Mouse (Mus musculus) lung, adult 2 months (tissue): Measurements from ENCODE around the gene Rnf167. TPM values are rescaled to one million over a fixed set of nuclear protein-coding genes. Genes with fewer than 3 reads are reported as not detected.
A peak's percentile ranks its signal among the peaks of the same experiment; 100 is the strongest.

Experiments used
- DNase-seq: peaks from one replicate; pipeline ENCODE4 v3.0.0; 2022
- H3K4me1 ChIP-seq: fragments of 200-500 bp; 2 replicates; pipeline ENCODE4 v1.6.1; 2011; ENCODE audit warnings: low read length; ENCODE audit not compliant: control insufficient read depth, insufficient read depth
- H3K4me3 ChIP-seq: fragments of 200-500 bp; replicated peaks from 2 replicates; pipeline ENCODE3; 2011; ENCODE audit warnings: low read depth, mild to moderate bottlenecking, control low read depth, low read length; ENCODE audit errors: extremely low read depth
- CTCF ChIP-seq: fragments of 200-500 bp; IDR thresholded peaks from 2 replicates; pipeline ENCODE4 v1.5.1; 2011; ENCODE audit warnings: mild to moderate bottlenecking, low read length, control low read depth; ENCODE audit not compliant: insufficient read depth
- POLR2A ChIP-seq: fragments of 200-500 bp; IDR thresholded peaks from 2 replicates; pipeline ENCODE4 v1.6.1; 2011; ENCODE audit warnings: low read depth, mild to moderate bottlenecking, control low read depth, low read length, borderline replicate concordance; ENCODE audit errors: extremely low read depth
- WGBS: fragments of 180-500 bp; shearing (Covaris S2); methylation state at CpG from one replicate; pipeline ENCODE4 v1.1.7; 2018; 5-methylcytosine and 5-hydroxymethylcytosine counted together
- polyA plus RNA-seq: library from polyadenylated mRNA; depleted of rRNA; stranded (reverse); fragments of >200 nt; gene quantifications from 2 replicates; pipeline ENCODE4 v1.2.3, GENCODE M21; 2012; rRNA removed

Rnf167 gene
- polyA plus RNA-seq, 1 experiment = 146 TPM

- peak; percentile 78 for DNase-seq
- H3K4me3 ChIP-seq = peak overlapping the region; percentile 98
- 1% methylated on average over 34 of the region's 34 CpGs for WGBS
- TF ChIP-seq CTCF (no peak), POLR2A (no peak; the same call in 1 of the 2 replicates)
- peaks cover 7% of the 10 kb centered on the region for H3K4me1 ChIP-seq
Observed at GRCm38 (mm10) chr11:70700613-70701012, 53.6 kb downstream of the Rnf167 start.

Other genes with a start within 250 kb of the Rnf167 start
- gene Pelp1, start 237.2 kb upstream of the Rnf167 start, polyA plus RNA-seq = 15.9 and 17.4 TPM in 2 replicates
- 48.2 and 80.2 TPM in 2 replicates for gene Arrb2, start 214.6 kb upstream of the Rnf167 start, polyA plus RNA-seq
- 21.6 and 26.9 TPM in 2 replicates for gene Med11, start 195.3 kb upstream of the Rnf167 start, polyA plus RNA-seq
- 8.7 and 12.3 TPM in 2 replicates for gene Zmynd15, start 187.8 kb upstream of the Rnf167 start, polyA plus RNA-seq
- 67.2 and 74.6 TPM in 2 replicates for gene Cxcl16, start 187.3 kb upstream of the Rnf167 start, polyA plus RNA-seq
- gene Tm4sf5, start 142.0 kb upstream of the Rnf167 start, polyA plus RNA-seq = 0.50 and 1.00 TPM in 2 replicates
- 0.20 and 0.26 TPM in 2 replicates for gene Vmo1, start 132.6 kb upstream of the Rnf167 start, polyA plus RNA-seq
- 0.12 and 0.34 TPM in 2 replicates for gene Gltpd2, start 128.0 kb upstream of the Rnf167 start, polyA plus RNA-seq
- 202 and 264 TPM in 2 replicates for gene Psmb6, start 121.9 kb upstream of the Rnf167 start, polyA plus RNA-seq
- not detected in 2 replicates for gene Gm40193, start 114.3 kb upstream of the Rnf167 start, polyA plus RNA-seq
- 32.4 and 47.2 TPM in 2 replicates for gene Pld2, start 107.2 kb upstream of the Rnf167 start, polyA plus RNA-seq
- gene Mink1, start 84.4 kb upstream of the Rnf167 start, polyA plus RNA-seq = 119 and 120 TPM in 2 replicates
- gene 4930544D05Rik, start 31.4 kb upstream of the Rnf167 start, polyA plus RNA-seq = 0.16 TPM in 1 of 2 replicates, not detected in the other
- gene Chrne, start 28.0 kb upstream of the Rnf167 start, polyA plus RNA-seq = 0.41 and 0.91 TPM in 2 replicates
- gene Gp1ba, start 8.1 kb upstream of the Rnf167 start, polyA plus RNA-seq = 0.70 and 1.7 TPM in 2 replicates
- 83.6 and 113 TPM in 2 replicates for gene Slc25a11, start 244 bp downstream of the Rnf167 start, polyA plus RNA-seq
- 933 and 1,129 TPM in 2 replicates for gene Pfn1, start 7.4 kb downstream of the Rnf167 start, polyA plus RNA-seq
- 19.6 and 97.3 TPM in 2 replicates for gene Eno3, start 10.0 kb downstream of the Rnf167 start, polyA plus RNA-seq
- gene Spag7, start 22.2 kb downstream of the Rnf167 start, polyA plus RNA-seq = 24.7 and 39.0 TPM in 2 replicates
- 33.1 and 35.7 TPM in 2 replicates for gene Camta2, start 40.9 kb downstream of the Rnf167 start, polyA plus RNA-seq
- 1.6 and 2.0 TPM in 2 replicates for gene Inca1, start 52.9 kb downstream of the Rnf167 start, polyA plus RNA-seq
- gene Kif1c, start 53.3 kb downstream of the Rnf167 start, polyA plus RNA-seq = 78.2 and 103 TPM in 2 replicates
- gene Zfp3, start 117.0 kb downstream of the Rnf167 start, polyA plus RNA-seq = 1.4 and 2.3 TPM in 2 replicates
- 2.6 and 3.5 TPM in 2 replicates for gene Scimp, start 165.4 kb downstream of the Rnf167 start, polyA plus RNA-seq
- 3.4 TPM in 2 replicates for gene Rabep1, start 197.5 kb downstream of the Rnf167 start, polyA plus RNA-seq